Comparison of ENCODE assay signal across 14 mouse cellular contexts in genomic region chr8:79041429-79041828, GRCm38 (mm10).
"Had no signal": no experiment of that assay in that cellular context is flagged by ENCODE, and none has a peak within 500 bp of the region (broad histone marks: within the 10 kb centered on the region; RNA-seq: fewer than 3 reads in every experiment).

No protein-coding gene starts in this region.

- H3K4me1 ChIP-seq: liver, embryonic 15.5 days; midbrain, embryonic 12.5 days; neural tube, embryonic 12.5 days had no signal

- DNase-seq: lung, adult 18-20 months; lung, embryonic 14.5 days; lung, postnatal 10 days; lung, postnatal 4 days; midbrain, embryonic 14.5 days; right cerebral cortex, adult 18-20 months; right cerebral cortex, postnatal 25 days; thymus, adult 2 months; thymus, postnatal 25 days; thymus, postnatal 4 days had no signal

- H3K4me3 ChIP-seq: liver, embryonic 15.5 days; midbrain, embryonic 10.5 days; midbrain, embryonic 12.5 days; neural tube, embryonic 12.5 days had no signal

- H3K36me3 ChIP-seq: liver, embryonic 15.5 days had no signal

- H3K27ac ChIP-seq: liver, embryonic 15.5 days; midbrain, embryonic 10.5 days; midbrain, embryonic 12.5 days; neural tube, embryonic 12.5 days had no signal

- H3K27me3 ChIP-seq: liver, embryonic 15.5 days; midbrain, embryonic 12.5 days; neural tube, embryonic 12.5 days had no signal

- H3K9ac ChIP-seq: liver, embryonic 15.5 days; lung, embryonic 14.5 days; midbrain, embryonic 12.5 days; neural tube, embryonic 12.5 days had no signal

- H3K4me2 ChIP-seq: liver, embryonic 15.5 days; lung, embryonic 14.5 days; midbrain, embryonic 12.5 days; neural tube, embryonic 12.5 days had no signal

- H3K9me3 ChIP-seq: liver, embryonic 15.5 days; midbrain, embryonic 10.5 days; midbrain, embryonic 12.5 days; neural tube, embryonic 12.5 days had no signal
